Mouse (Mus musculus) heart, embryonic 13.5 days (tissue): ENCODE data around the gene Fam189a2. TPM values are rescaled to one million over a fixed set of nuclear protein-coding genes. Genes with fewer than 3 reads are reported as not detected.

Experiments
- ATAC-seq: fragments of 200-750 bp; cut with Nextera tagmentation; 2 replicates; pipeline ENCODE4 v1.8.0; 2017; ENCODE audit warnings: moderate TSS enrichment; ENCODE audit not compliant: insufficient number of reproducible peaks, low FRiP score, low TSS enrichment; ENCODE audit errors: extremely low read depth
- H3K27ac ChIP-seq: fragments of 300-500 bp; sonication (generic); replicated peaks from 2 replicates; pipeline ENCODE4 v1.5.1; 2015; ENCODE audit warnings: moderate library complexity, mild to moderate bottlenecking, inconsistent platforms
- H3K27me3 ChIP-seq: fragments of 300-500 bp; sonication (generic); replicated peaks from 2 replicates; pipeline ENCODE4 v1.6.1; 2015; ENCODE audit warnings: mild to moderate bottlenecking, inconsistent platforms
- H3K36me3 ChIP-seq: fragments of 300-500 bp; sonication (generic); 2 replicates; pipeline ENCODE4 v1.6.1; 2015; ENCODE audit warnings: mild to moderate bottlenecking, inconsistent platforms
- H3K4me1 ChIP-seq: fragments of 300-500 bp; sonication (generic); 2 replicates; pipeline ENCODE4 v1.6.1; 2015; ENCODE audit warnings: inconsistent platforms
- H3K4me2 ChIP-seq: fragments of 300-500 bp; sonication (generic); 2 replicates; pipeline ENCODE4 v1.6.1; 2015; ENCODE audit warnings: inconsistent platforms, mild to moderate bottlenecking, moderate library complexity
- H3K4me3 ChIP-seq: fragments of 300-500 bp; sonication (generic); 2 replicates; pipeline ENCODE4 v1.5.1; 2015; ENCODE audit warnings: moderate library complexity, mild to moderate bottlenecking, inconsistent platforms
- H3K9ac ChIP-seq: fragments of 300-500 bp; sonication (generic); 2 replicates; pipeline ENCODE4 v1.6.1; 2015; ENCODE audit warnings: inconsistent platforms, mild to moderate bottlenecking, moderate library complexity
- H3K9me3 ChIP-seq: fragments of 300-500 bp; sonication (generic); 2 replicates; pipeline ENCODE4 v1.6.1; 2016; ENCODE audit warnings: inconsistent platforms
- WGBS: fragments of 180-500 bp; shearing (Covaris S2); methylation state at CpG from one replicate; pipeline ENCODE4 v1.1.7; 2015; ENCODE audit warnings: mixed read lengths; 5-methylcytosine and 5-hydroxymethylcytosine counted together
- polyA plus RNA-seq: library from polyadenylated mRNA; unstranded; fragments of >200 nt; fragmentation: Nextera tagmentation; extraction: Ambion mirVana; gene quantifications from 2 replicates; pipeline ENCODE4 v1.2.1, GENCODE M21; 2015

Fam189a2 gene
- polyA plus RNA-seq, 1 experiment from 2014 or later: 4.1 TPM

GRCm38 (mm10) chr19:23972881-23973649, 57.8 kb downstream of the Fam189a2 start:
- Histone ChIP-seq H3K4me1 (peaks cover 62% of the 10 kb centered on the region), H3K27ac (peak overlapping the region; percentile 96), H3K9me3 (no peaks in the 10 kb centered on the region), H3K27me3 (no peaks in the 10 kb centered on the region), H3K9ac (peak overlapping the region; percentile 68), H3K4me2 (peak overlapping the region; percentile 32; the same call in 1 of the 2 replicates), H3K4me3 (no peak overlapping the region), H3K36me3 (peaks cover 42% of the 10 kb centered on the region)
- WGBS: 28% methylated on average over 16 of the region's 16 CpGs
- ATAC-seq: peak; percentile 49; the same call in 1 of the 2 replicates

GRCm38 (mm10) chr19:23971391-23971790, 59.4 kb downstream of the Fam189a2 start:
- Histone ChIP-seq H3K9me3 (no peaks in the 10 kb centered on the region), H3K36me3 (peaks cover 28% of the 10 kb centered on the region), H3K4me2 (no peak overlapping the region), H3K9ac (no peak overlapping the region), H3K27me3 (no peaks in the 10 kb centered on the region), H3K27ac (peak overlapping the region; percentile 96), H3K4me3 (no peak overlapping the region), H3K4me1 (peaks cover 75% of the 10 kb centered on the region)
- peak; percentile 34; the same call in 1 of the 2 replicates for ATAC-seq
- WGBS: 60% methylated on average over 7 of the region's 7 CpGs

GRCm38 (mm10) chr19:23970374-23970773, 60.4 kb downstream of the Fam189a2 start:
- H3K4me1 ChIP-seq: peaks cover 83% of the 10 kb centered on the region
- no peak for ATAC-seq

DNA sequence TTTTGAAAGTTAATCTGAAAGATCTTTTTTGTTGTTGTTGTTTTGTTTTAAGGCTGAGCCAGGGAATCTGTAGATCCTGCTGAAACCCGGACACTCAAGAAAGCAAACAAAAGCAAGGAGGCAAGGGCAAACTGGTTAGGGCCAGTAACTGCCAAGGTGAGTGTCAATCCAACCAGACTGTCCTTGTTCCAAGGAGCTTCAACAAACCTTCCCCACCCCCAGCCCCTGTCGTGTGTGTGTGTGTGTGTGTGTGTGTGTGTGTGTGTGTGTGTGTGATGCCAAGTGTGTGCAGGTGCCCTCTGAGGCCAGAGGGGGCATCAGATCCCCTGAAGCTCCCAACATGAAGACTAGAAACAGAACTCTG, 62.0 kb downstream of the Fam189a2 start:
- ATAC-seq: no peak
- no peaks in the 10 kb centered on the region for H3K9me3 ChIP-seq
- no peaks in the 10 kb centered on the region for H3K27me3 ChIP-seq
- peaks cover 2% of the 10 kb centered on the region; the same call in 1 of the 2 replicates for H3K36me3 ChIP-seq
- peaks cover 92% of the 10 kb centered on the region for H3K4me1 ChIP-seq
- WGBS: 67% methylated on average over 2 of the region's 2 CpGs
- H3K27ac ChIP-seq: peak overlapping the region; percentile 82
- H3K4me2 ChIP-seq: no peak overlapping the region
- H3K4me3 ChIP-seq: no peak overlapping the region
- H3K9ac ChIP-seq: peak overlapping the region; percentile 50; the same call in 1 of the 2 replicates

More at GRCm38 (mm10) chr19:23970374-23970773, 60.4 kb downstream of the Fam189a2 start:
- Histone ChIP-seq H3K27me3 (no peaks in the 10 kb centered on the region), H3K4me3 (no peak overlapping the region), H3K4me2 (no peak overlapping the region), H3K36me3 (peaks cover 17% of the 10 kb centered on the region), H3K9ac (no peak overlapping the region), H3K27ac (peak overlapping the region; percentile 96), H3K9me3 (no peaks in the 10 kb centered on the region)
- 68% methylated on average over 3 of the region's 3 CpGs for WGBS

DNA sequence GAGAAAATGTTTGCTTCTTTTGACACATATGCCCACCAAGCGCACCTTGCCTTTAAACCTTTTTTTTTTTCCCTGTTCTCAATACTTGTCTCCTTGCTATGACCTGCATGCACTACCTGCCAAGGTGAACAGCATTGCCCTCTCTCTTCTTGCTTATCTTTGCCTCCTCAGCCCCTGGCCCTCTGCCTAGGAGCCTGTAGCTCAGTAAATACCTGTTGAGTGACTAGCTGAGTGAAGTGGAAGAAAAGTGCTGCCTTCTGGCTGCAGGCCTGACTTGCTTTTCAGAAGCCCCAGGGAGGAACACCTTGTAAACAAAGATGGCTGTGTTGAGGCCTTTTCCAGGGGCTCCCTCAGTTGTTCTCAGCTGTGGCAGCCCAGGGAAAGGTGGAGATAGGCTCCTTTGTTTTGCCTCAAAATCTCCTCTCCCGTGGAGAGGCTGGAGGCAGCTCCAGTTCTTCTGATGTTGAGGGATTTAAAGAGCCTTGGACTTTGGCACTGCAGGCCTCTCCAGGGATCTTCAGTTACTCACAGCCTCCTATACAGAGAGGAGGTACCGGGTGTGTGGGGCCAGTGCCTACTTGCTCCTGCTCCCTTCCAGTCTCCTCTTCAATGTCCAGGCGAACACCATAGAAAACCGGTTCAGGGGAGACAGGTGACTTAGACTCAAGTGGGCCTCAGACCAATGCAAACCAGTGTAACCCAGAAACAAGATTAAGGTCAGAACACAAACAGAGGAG, 62.5 kb downstream of the Fam189a2 start:
- peaks cover 86% of the 10 kb centered on the region for H3K4me1 ChIP-seq
- no peak for ATAC-seq
- peak overlapping the region; percentile 50; the same call in 1 of the 2 replicates for H3K9ac ChIP-seq
- no peaks in the 10 kb centered on the region for H3K36me3 ChIP-seq
- peak overlapping the region; percentile 82 for H3K27ac ChIP-seq
- 54% methylated on average over 5 of the region's 5 CpGs for WGBS
- H3K4me2 ChIP-seq: no peak overlapping the region
- H3K27me3 ChIP-seq: no peaks in the 10 kb centered on the region
- no peaks in the 10 kb centered on the region for H3K9me3 ChIP-seq
- no peak overlapping the region for H3K4me3 ChIP-seq

DNA sequence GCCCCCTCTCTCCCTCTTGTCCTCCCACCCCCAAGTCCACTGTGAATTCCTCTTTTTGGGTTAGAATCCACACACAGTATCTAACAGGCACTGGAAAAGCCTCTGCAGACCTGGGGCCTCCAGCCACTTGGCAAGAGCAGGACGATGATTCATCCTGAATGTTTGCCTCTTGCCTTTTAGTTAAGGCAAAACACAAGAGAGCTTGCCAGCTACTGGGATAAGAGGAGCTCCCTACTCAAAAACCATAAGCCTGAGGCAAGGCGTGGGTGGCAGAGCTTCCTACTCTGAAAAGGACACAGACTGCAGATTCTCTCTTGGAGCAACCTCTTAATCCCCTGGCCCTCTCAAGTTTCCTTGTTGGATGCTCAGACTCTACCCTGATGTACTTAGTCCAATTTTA, 63.7 kb downstream of the Fam189a2 start:
- ATAC-seq: no peak
- no peaks in the 10 kb centered on the region for H3K36me3 ChIP-seq
- no peak overlapping the region for H3K4me3 ChIP-seq
- no peaks in the 10 kb centered on the region for H3K9me3 ChIP-seq
- H3K9ac ChIP-seq: peak overlapping the region; percentile 48
- H3K27me3 ChIP-seq: no peaks in the 10 kb centered on the region
- peak overlapping the region; percentile 21; the same call in 1 of the 2 replicates for H3K4me2 ChIP-seq
- 12% methylated on average over 2 of the region's 2 CpGs for WGBS
- H3K27ac ChIP-seq: peak overlapping the region; percentile 82
- peaks cover 75% of the 10 kb centered on the region for H3K4me1 ChIP-seq

DNA sequence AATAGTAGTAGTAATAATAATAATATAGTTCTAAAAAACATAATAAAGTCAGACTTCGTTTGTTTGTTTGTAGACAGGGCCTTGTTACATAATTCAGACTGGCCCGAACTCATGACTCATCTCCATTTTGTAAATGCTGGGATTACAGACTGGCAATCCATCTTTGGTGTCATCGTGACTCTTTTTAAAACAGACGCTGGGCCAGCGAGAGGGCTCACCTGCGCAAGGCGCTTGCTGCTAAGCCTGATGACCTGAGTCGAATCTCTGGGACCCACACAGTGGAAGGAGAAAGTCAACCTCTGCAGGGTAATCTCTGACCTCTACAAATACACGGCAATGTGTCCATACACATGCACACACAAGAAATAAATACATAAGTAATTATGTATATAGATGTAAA, 64.4 kb downstream of the Fam189a2 start:
- Histone ChIP-seq H3K9ac (no peak overlapping the region), H3K9me3 (no peaks in the 10 kb centered on the region), H3K4me1 (peaks cover 73% of the 10 kb centered on the region), H3K4me3 (no peak overlapping the region), H3K36me3 (no peaks in the 10 kb centered on the region), H3K27ac (peak overlapping the region; percentile 82), H3K27me3 (no peaks in the 10 kb centered on the region), H3K4me2 (no peak overlapping the region)
- no peak for ATAC-seq
- WGBS: 87% methylated on average over 9 of the region's 9 CpGs

- ATAC-seq: no peak
- Histone ChIP-seq H3K4me2 (peak overlapping the region; percentile 12; the same call in 1 of the 2 replicates), H3K4me1 (peaks cover 72% of the 10 kb centered on the region)
These were observed 66.4 kb downstream of the Fam189a2 start for GRCm38 (mm10) chr19:23964401-23964910.

DNA sequence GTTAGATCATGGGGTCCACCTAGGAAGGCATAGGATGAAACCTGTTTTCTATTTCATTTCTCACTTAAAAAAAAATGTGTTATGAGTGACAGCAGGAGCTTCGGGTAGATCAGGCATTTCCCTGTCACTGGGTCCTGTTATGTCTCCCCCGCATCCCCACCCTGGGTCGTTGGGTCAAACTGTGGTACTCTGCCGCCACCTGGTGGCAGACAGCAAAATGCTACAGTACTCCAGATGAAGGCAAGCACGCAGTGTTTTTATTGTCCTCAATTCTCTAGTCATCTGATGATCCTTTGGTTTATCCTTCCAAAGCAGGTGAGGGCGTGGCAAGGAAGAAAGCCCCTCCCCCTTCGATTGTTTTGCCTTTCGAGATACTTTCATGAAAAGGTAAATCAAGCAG, 69.3 kb downstream of the Fam189a2 start:
- H3K27ac ChIP-seq: no peak overlapping the region
- no peaks in the 10 kb centered on the region for H3K9me3 ChIP-seq
- peaks cover 57% of the 10 kb centered on the region for H3K4me1 ChIP-seq
- H3K36me3 ChIP-seq: no peaks in the 10 kb centered on the region
- H3K9ac ChIP-seq: peak overlapping the region; percentile 14; the same call in 1 of the 2 replicates
- no peak for ATAC-seq
- no peaks in the 10 kb centered on the region for H3K27me3 ChIP-seq
- 0 out of 2 replicates have a peak overlapping the region, but pooled peaks have one; percentile 0 for H3K4me2 ChIP-seq
- 2% methylated on average over 8 of the region's 8 CpGs for WGBS
- H3K4me3 ChIP-seq: no peak overlapping the region

More at GRCm38 (mm10) chr19:23964401-23964910, 66.4 kb downstream of the Fam189a2 start:
- Histone ChIP-seq H3K4me3 (no peak overlapping the region), H3K27me3 (no peaks in the 10 kb centered on the region), H3K27ac (peak overlapping the region; percentile 43), H3K36me3 (no peaks in the 10 kb centered on the region), H3K9me3 (no peaks in the 10 kb centered on the region), H3K9ac (peak overlapping the region; percentile 62)
- WGBS: 41% methylated on average over 10 of the region's 10 CpGs

GRCm38 (mm10) chr19:23960831-23961447, 69.9 kb downstream of the Fam189a2 start:
- no peaks in the 10 kb centered on the region for H3K36me3 ChIP-seq
- WGBS: 73% methylated on average over 6 of the region's 6 CpGs
- no peak overlapping the region for H3K9ac ChIP-seq
- H3K4me2 ChIP-seq: no peak overlapping the region
- peak overlapping the region; percentile 25; the same call in 1 of the 2 replicates for H3K27ac ChIP-seq
- H3K4me1 ChIP-seq: peaks cover 59% of the 10 kb centered on the region
- no peak overlapping the region for H3K4me3 ChIP-seq
- no peaks in the 10 kb centered on the region for H3K27me3 ChIP-seq
- H3K9me3 ChIP-seq: no peaks in the 10 kb centered on the region
- ATAC-seq: no peak

- WGBS: 43% methylated on average over 3 of the region's 3 CpGs
These were observed 70.5 kb downstream of the Fam189a2 start for GRCm38 (mm10) chr19:23960275-23960674.

More at GRCm38 (mm10) chr19:23960275-23960674, 70.5 kb downstream of the Fam189a2 start:
- H3K9ac ChIP-seq: no peak overlapping the region
- ATAC-seq: no peak
- H3K27me3 ChIP-seq: no peaks in the 10 kb centered on the region
- H3K4me2 ChIP-seq: no peak overlapping the region
- no peaks in the 10 kb centered on the region for H3K36me3 ChIP-seq
- H3K4me3 ChIP-seq: no peak overlapping the region
- no peaks in the 10 kb centered on the region for H3K9me3 ChIP-seq
- H3K27ac ChIP-seq: peak overlapping the region; percentile 25; the same call in 1 of the 2 replicates
- H3K4me1 ChIP-seq: peaks cover 58% of the 10 kb centered on the region
